8 mouse cellular contexts compared by ENCODE assay signal in genomic region chr9:58581958-58582540, GRCm38 (mm10). TPM values are rescaled to one million over a fixed set of nuclear protein-coding genes. Genes with fewer than 3 reads are reported as not detected.
DNase-seq lines count a peak whose midpoint lies in the region; ATAC-seq and TF ChIP-seq lines count a peak whose summit lies in the region.

Nptn (plus strand) TSS chr9:58582240.

- H3K4me1 ChIP-seq in bone marrow, adult 2 months (ENCODE audit: control insufficient read depth, insufficient read depth, low read length) = peaks cover 1% of the 10 kb centered on the region
- H3K4me1 ChIP-seq in embryonic facial prominence, embryonic 15.5 days = peaks cover 14% of the 10 kb centered on the region
- H3K4me1 ChIP-seq in limb, embryonic 14.5 days (ENCODE audit: control insufficient read depth, insufficient read depth, low read length) = peaks cover 8% of the 10 kb centered on the region; the same call in 1 of the 2 replicates
- peaks cover 3% of the 10 kb centered on the region; the same call in 1 of the 2 replicates for H3K4me1 ChIP-seq in midbrain, postnatal 0 days (ENCODE audit: insufficient read depth, low read length)

- no peak for TF ChIP-seq CTCF in bone marrow, adult 2 months (IDR thresholded peaks at IDR 0.05; ENCODE audit: control insufficient read depth, insufficient read depth, low read length)
- no peak for TF ChIP-seq CTCF in midbrain, postnatal 0 days (IDR thresholded peaks at IDR 0.05)

- peak; percentile 81; the same call in 1 of the 2 replicates for TF ChIP-seq POLR2A in bone marrow, adult 2 months (IDR thresholded peaks at IDR 0.05; ENCODE audit: borderline replicate concordance, control insufficient read depth, low read depth, low read length)
- peak; percentile 93; the same call in 1 of the 2 replicates for TF ChIP-seq POLR2A in limb, embryonic 14.5 days (IDR thresholded peaks at IDR 0.05; ENCODE audit: borderline replicate concordance, extremely low read depth, insufficient read depth, insufficient read length)

- peak within 1 kb of the TSS; percentile 97 for H3K9ac ChIP-seq in embryonic facial prominence, embryonic 15.5 days
- peak within 1 kb of the TSS; percentile 91 for H3K9ac ChIP-seq in limb, embryonic 14.5 days (ENCODE audit: low read depth, low read length, severe bottlenecking)
- peak within 1 kb of the TSS; percentile 98 for H3K9ac ChIP-seq in midbrain, postnatal 0 days (replicated peaks; ENCODE audit: low read length, poor library complexity, severe bottlenecking)

- peak within 1 kb of the TSS; percentile 99 for H3K4me3 ChIP-seq in bone marrow, adult 2 months (replicated peaks; ENCODE audit: control insufficient read depth, low read depth, low read length)
- peak within 1 kb of the TSS; percentile 91 for H3K4me3 ChIP-seq in embryonic facial prominence, embryonic 15.5 days (replicated peaks)
- H3K4me3 ChIP-seq in limb, embryonic 14.5 days (replicated peaks; ENCODE audit: low read length) = peak within 1 kb of the TSS; percentile 73
- H3K4me3 ChIP-seq in midbrain, postnatal 0 days (ENCODE audit: low read depth, low read length) = peak within 1 kb of the TSS; percentile 98

- no peaks in the 10 kb centered on the region for H3K36me3 ChIP-seq in embryonic facial prominence, embryonic 15.5 days
- H3K36me3 ChIP-seq in limb, embryonic 14.5 days (ENCODE audit: control insufficient read depth, insufficient read depth, low read length) = no peaks in the 10 kb centered on the region
- H3K36me3 ChIP-seq in midbrain, postnatal 0 days (ENCODE audit: insufficient read depth, low read length) = no peaks in the 10 kb centered on the region

- no peaks in the 10 kb centered on the region for H3K9me3 ChIP-seq in embryonic facial prominence, embryonic 15.5 days (replicated peaks)
- no peaks in the 10 kb centered on the region for H3K9me3 ChIP-seq in limb, embryonic 14.5 days (ENCODE audit: control insufficient read depth, low read length)
- H3K9me3 ChIP-seq in midbrain, postnatal 0 days (ENCODE audit: low read length) = no peaks in the 10 kb centered on the region

- peak; percentile 98 for DNase-seq in 416B (ENCODE audit: low read depth)
- DNase-seq in heart, adult 8-10 months (ENCODE audit: low spot score) = peak; percentile 98
- peak; percentile 98 for DNase-seq in kidney, adult 9 months
- DNase-seq in limb, embryonic 14.5 days (ENCODE audit: low spot score) = peak; percentile 97
- DNase-seq in midbrain, postnatal 0 days (ENCODE audit: low spot score) = peak; percentile 98
- peak; percentile 93 to 96 for DNase-seq in spleen, postnatal 14 days (ENCODE audit: low spot score in 2 of 2)

- H3K27me3 ChIP-seq in embryonic facial prominence, embryonic 15.5 days = no peaks in the 10 kb centered on the region
- H3K27me3 ChIP-seq in limb, embryonic 14.5 days (ENCODE audit: control insufficient read depth, insufficient read depth, low read length) = no peaks in the 10 kb centered on the region
- H3K27me3 ChIP-seq in midbrain, postnatal 0 days (ENCODE audit: insufficient read depth, low read length) = no peaks in the 10 kb centered on the region

- H3K4me2 ChIP-seq in embryonic facial prominence, embryonic 15.5 days (replicated peaks) = peak within 1 kb of the TSS; percentile 65
- H3K4me2 ChIP-seq in limb, embryonic 14.5 days (replicated peaks; ENCODE audit: low read depth, low read length, severe bottlenecking) = peak within 1 kb of the TSS; percentile 72
- peak within 1 kb of the TSS; percentile 83 for H3K4me2 ChIP-seq in midbrain, postnatal 0 days (ENCODE audit: low read depth, low read length, poor library complexity, severe bottlenecking)

- H3K27ac ChIP-seq in bone marrow, adult 2 months (ENCODE audit: control insufficient read depth, insufficient read depth, low read depth, low read length, poor library complexity) = peak within 1 kb of the TSS; percentile 92
- H3K27ac ChIP-seq in embryonic facial prominence, embryonic 15.5 days (replicated peaks) = peak within 1 kb of the TSS; percentile 98
- H3K27ac ChIP-seq in limb, embryonic 14.5 days (replicated peaks; ENCODE audit: low read depth, low read length) = peak within 1 kb of the TSS; percentile 93
- H3K27ac ChIP-seq in midbrain, postnatal 0 days (ENCODE audit: low read depth, low read length) = peak within 1 kb of the TSS; percentile 99

- peak; percentile 99 for ATAC-seq in embryonic facial prominence, embryonic 15.5 days (ENCODE audit: insufficient number of reproducible peaks, low FRiP score, low TSS enrichment, low read depth)
- ATAC-seq in limb, embryonic 14.5 days (ENCODE audit: low FRiP score, low read depth) = peak; percentile 98
- ATAC-seq in midbrain, postnatal 0 days (ENCODE audit: low FRiP score) = peak; percentile 99

- WGBS in bone marrow, adult 2 months = under 1% methylated on average over 56 of the region's 56 CpGs
- 1% methylated on average over 46 of the region's 56 CpGs for WGBS in embryonic facial prominence, embryonic 15.5 days
- 0% methylated on average over 22 of the region's 56 CpGs for WGBS in limb, embryonic 14.5 days
- under 1% methylated on average over 37 of the region's 56 CpGs for WGBS in midbrain, postnatal 0 days

RNA-seq across cellular contexts. Expression of gene Nptn, which starts in this region (rescaled TPM):
- polyA plus RNA-seq in bone marrow, adult 2 months (2011; ENCODE audit: insufficient read depth, insufficient read length, low replicate concordance, missing spikeins) = 47.4 and 86.9 TPM in 2 replicates
- 123 and 127 TPM in 2 replicates for polyA plus RNA-seq in embryonic facial prominence, embryonic 15.5 days (2015; fragmentation: Nextera tagmentation; extraction: Ambion mirVana)
- total RNA-seq in heart, adult 8-10 months (2022) = 100 to 1,000 TPM; 124 to 138 (median 128) TPM
- 335 and 379 TPM in 2 replicates for polyA plus RNA-seq in limb, embryonic 14.5 days (2012; rRNA removed)
- 121 and 135 TPM in 2 replicates for polyA plus RNA-seq in limb, embryonic 14.5 days (2014; fragmentation: Nextera tagmentation; extraction: Ambion mirVana)
- 350 and 362 TPM in 2 replicates for total RNA-seq in midbrain, postnatal 0 days (2014; rRNA removed)
- polyA plus RNA-seq in midbrain, postnatal 0 days (2015; fragmentation: Nextera tagmentation; extraction: Ambion mirVana) = 236 and 258 TPM in 2 replicates

Comparison
In these comparisons a context has a peak if more than half of its experiments do, and no peak if none do; other contexts are left out.
1. Peak in every context shown above with its lines: DNase-seq, ATAC-seq, H3K4me3 ChIP-seq and H3K27ac ChIP-seq.